Mouse (Mus musculus): ENCODE measurements around the gene Zfhx2.
"Not testable (repeated sequence)": the region's sequence is repeated elsewhere in the genome, so short reads cannot be mapped to it uniquely, and the experiment has no call there.

The Zfhx2 gene

GRCm38 (mm10) chr14:55077481-55078365 lies 14.4 kb downstream of the Zfhx2 start:
- no peak for DNase-seq (ENCODE audit: low read depth)

GRCm38 (mm10) chr14:55076956-55077355 lies 15.2 kb downstream of the Zfhx2 start:
- no peak for DNase-seq (ENCODE audit: low read depth)

- no peak for DNase-seq (ENCODE audit: low read depth)
Observed at GRCm38 (mm10) chr14:55076224-55076623, 15.9 kb downstream of the Zfhx2 start.

GRCm38 (mm10) chr14:55074416-55074815 lies 17.7 kb downstream of the Zfhx2 start:
- no peak for DNase-seq (ENCODE audit: low read depth)

- DNase-seq (ENCODE audit: low read depth): no peak
Observed at GRCm38 (mm10) chr14:55071756-55072155, 20.4 kb downstream of the Zfhx2 start.

- no peak for DNase-seq (ENCODE audit: low read depth)
Observed at GRCm38 (mm10) chr14:55066042-55066441, 26.1 kb downstream of the Zfhx2 start.

GRCm38 (mm10) chr14:55065391-55065790 lies 26.7 kb downstream of the Zfhx2 start:
- DNase-seq (ENCODE audit: low read depth): no peak

GRCm38 (mm10) chr14:55064481-55065370 lies 27.4 kb downstream of the Zfhx2 start:
- no peak for DNase-seq (ENCODE audit: low read depth)

GRCm38 (mm10) chr14:55063581-55064381 lies 28.3 kb downstream of the Zfhx2 start:
- DNase-seq (ENCODE audit: low read depth): no peak

GRCm38 (mm10) chr14:55063117-55063516 lies 29.0 kb downstream of the Zfhx2 start:
- no peak for DNase-seq (ENCODE audit: low read depth)

- DNase-seq (ENCODE audit: low read depth): peak; percentile 80
Observed at GRCm38 (mm10) chr14:55062626-55063025, 29.5 kb downstream of the Zfhx2 start.

GRCm38 (mm10) chr14:55061845-55062244 lies 30.3 kb downstream of the Zfhx2 start:
- DNase-seq (ENCODE audit: low read depth): no peak

GRCm38 (mm10) chr14:55059931-55060330 lies 32.2 kb downstream of the Zfhx2 start:
- no peak for DNase-seq (ENCODE audit: low read depth)

GRCm38 (mm10) chr14:55059009-55059408 lies 33.1 kb downstream of the Zfhx2 start:
- no peak for DNase-seq (ENCODE audit: low read depth)

- no peak for DNase-seq (ENCODE audit: low read depth)
Observed at GRCm38 (mm10) chr14:55055167-55055834, 36.8 kb downstream of the Zfhx2 start.

GRCm38 (mm10) chr14:55054191-55054749 lies 37.9 kb downstream of the Zfhx2 start:
- DNase-seq (ENCODE audit: low read depth): no peak

- DNase-seq (ENCODE audit: low read depth): no peak
Observed at GRCm38 (mm10) chr14:55053708-55054190, 38.4 kb downstream of the Zfhx2 start.

GRCm38 (mm10) chr14:55053050-55053449 lies 39.1 kb downstream of the Zfhx2 start:
- no peak for DNase-seq (ENCODE audit: low read depth)

GRCm38 (mm10) chr14:55052496-55052895 lies 39.6 kb downstream of the Zfhx2 start:
- DNase-seq (ENCODE audit: low read depth): no peak

- DNase-seq (ENCODE audit: low read depth): no peak
Observed at GRCm38 (mm10) chr14:55047971-55048531, 44.1 kb downstream of the Zfhx2 start.

GRCm38 (mm10) chr14:55043694-55044093 lies 48.4 kb downstream of the Zfhx2 start:
- not testable (repeated sequence) for DNase-seq (ENCODE audit: low read depth)
